Mouse (Mus musculus) bone marrow macrophage, adult 2 months (primary cell): ENCODE data around the gene Scarb1.

Source experiments
- CTCF ChIP-seq: IDR thresholded peaks from 2 replicates; pipeline ENCODE4 v1.5.1; 2012; ENCODE audit warnings: low read depth, mild to moderate bottlenecking, low read length, moderate library complexity
- POLR2A ChIP-seq: IDR thresholded peaks from 2 replicates; pipeline ENCODE4 v1.6.1; 2012; ENCODE audit warnings: mild to moderate bottlenecking, low read depth, low read length, borderline replicate concordance

DNA sequence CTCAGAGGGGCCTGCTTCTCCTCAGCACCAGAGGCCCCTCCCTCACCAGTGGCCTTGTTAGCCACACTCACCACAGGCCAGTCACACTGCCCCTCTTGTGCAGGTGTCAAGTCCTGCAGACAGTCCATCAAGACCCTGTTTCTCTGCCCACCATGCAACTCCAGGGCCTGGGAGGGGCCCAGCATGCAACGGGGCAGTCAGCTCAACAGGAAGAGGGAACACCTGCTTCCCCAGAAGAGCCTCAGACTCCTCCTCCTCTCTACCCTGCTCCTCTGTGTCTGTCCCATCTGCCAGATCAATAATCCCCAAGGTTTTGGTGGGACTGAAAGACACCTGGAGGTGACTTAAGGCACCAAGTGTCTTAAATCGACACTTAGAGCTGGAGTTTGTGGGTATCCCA, 24.1 kb downstream of the Scarb1 start:
- TF ChIP-seq POLR2A (no peak), CTCF (no peak)
